Mouse (Mus musculus): ENCODE data around the gene Fbxo10. TPM values are rescaled to one million over a fixed set of nuclear protein-coding genes. Genes with fewer than 3 reads are reported as not detected.
A peak's percentile ranks its signal among the peaks of the same experiment; 100 is the strongest.

Gene Fbxo10
- total RNA-seq, 1 experiment = 3.3 TPM

- H3K9me3 ChIP-seq (ENCODE audit: control insufficient read depth, insufficient read depth, low read depth, low read length) = no peaks in the 10 kb centered on the region
- in situ Hi-C loops (cut with MboI; ENCODE audit: low sequenced_read_pairs in 2 of 2, unreplicated experiment in 2 of 2) = loop anchor here in 1 of 2 experiments (10.0 kb wide), 1 partner anchor 266 kb away; no protein-coding TSS in a partner anchor
These were observed 65.4 kb downstream of the Fbxo10 start for GRCm38 (mm10) chr4:45019009-45019408.

GRCm38 (mm10) chr4:45018452-45018980 is 65.9 kb downstream of the Fbxo10 start, which contains the start of gene Polr1e:
Gene Polr1e (plus strand): TSS chr4:45018583.
- Histone ChIP-seq H3K9ac (ENCODE audit: insufficient read depth, low read depth, low read length, poor library complexity, severe bottlenecking) (peak within 1 kb of the TSS; percentile 78), H3K27ac (ENCODE audit: insufficient read depth, low read depth, low read length, poor library complexity, severe bottlenecking) (no peak within 1 kb of the TSS), H3K9me3 (ENCODE audit: control insufficient read depth, insufficient read depth, low read depth, low read length) (no peaks in the 10 kb centered on the region), H3K4me3 (ENCODE audit: insufficient read depth in 1 of 2, low read depth in 1 of 2, low read length in 2 of 2, poor library complexity in 1 of 2, severe bottlenecking in 1 of 2) (peak within 1 kb of the TSS; percentile 83 to 98), H3K4me1 (ENCODE audit: control insufficient read depth in 2 of 2, insufficient read depth in 2 of 2, low read length in 2 of 2, poor library complexity in 1 of 2) (peaks cover 2 to 4% of the 10 kb centered on the region in 2 experiments; a peak in 1 of 4 replicates), H3K36me3 (ENCODE audit: control insufficient read depth, insufficient read depth, low read length, poor library complexity, severe bottlenecking) (peaks cover 5% of the 10 kb centered on the region; the same call in 1 of the 2 replicates)
- in situ Hi-C loops (cut with MboI; ENCODE audit: low sequenced_read_pairs in 2 of 2, unreplicated experiment in 2 of 2) = loop anchor here in 1 of 2 experiments (10.0 kb wide), 1 partner anchor 266 kb away; no protein-coding TSS in a partner anchor
- DNase-seq (ENCODE audit: low read depth, low spot score) = peak; percentile 99
- TF ChIP-seq MAFK (IDR thresholded peaks at IDR 0.05; ENCODE audit: insufficient read depth, low read depth, low read length) = no peak
- no peak for TF ChIP-seq HCFC1 (IDR thresholded peaks at IDR 0.05; ENCODE audit: borderline replicate concordance, insufficient read depth, low read length)
- no peak for TF ChIP-seq ZNF384 (IDR thresholded peaks at IDR 0.05; ENCODE audit: low read depth, low read length)
- no peak for TF ChIP-seq CHD2 (IDR thresholded peaks at IDR 0.05; ENCODE audit: low read depth, low read length)
- TF ChIP-seq ZC3H11A (IDR thresholded peaks at IDR 0.05; ENCODE audit: borderline replicate concordance, low read depth, low read length) = no peak

More at GRCm38 (mm10) chr4:45019009-45019408, 65.4 kb downstream of the Fbxo10 start:
- TF ChIP-seq ZC3H11A (IDR thresholded peaks at IDR 0.05; ENCODE audit: borderline replicate concordance, low read depth, low read length) = no peak
- no peak for TF ChIP-seq HCFC1 (IDR thresholded peaks at IDR 0.05; ENCODE audit: borderline replicate concordance, insufficient read depth, low read length)
- TF ChIP-seq ZNF384 (IDR thresholded peaks at IDR 0.05; ENCODE audit: low read depth, low read length) = no peak
- no peak for TF ChIP-seq CHD2 (IDR thresholded peaks at IDR 0.05; ENCODE audit: low read depth, low read length)
- TF ChIP-seq MAFK (IDR thresholded peaks at IDR 0.05; ENCODE audit: insufficient read depth, low read depth, low read length) = no peak
- Histone ChIP-seq H3K27ac (ENCODE audit: insufficient read depth, low read depth, low read length, poor library complexity, severe bottlenecking) (no peak overlapping the region), H3K36me3 (ENCODE audit: control insufficient read depth, insufficient read depth, low read length, poor library complexity, severe bottlenecking) (peaks cover 5% of the 10 kb centered on the region; the same call in 1 of the 2 replicates), H3K9ac (ENCODE audit: insufficient read depth, low read depth, low read length, poor library complexity, severe bottlenecking) (peak overlapping the region; percentile 78), H3K4me3 (ENCODE audit: insufficient read depth in 1 of 2, low read depth in 1 of 2, low read length in 2 of 2, poor library complexity in 1 of 2, severe bottlenecking in 1 of 2) (peak overlapping the region; percentile 83 to 98), H3K4me1 (ENCODE audit: control insufficient read depth in 2 of 2, insufficient read depth in 2 of 2, low read length in 2 of 2, poor library complexity in 1 of 2) (peaks cover 2 to 4% of the 10 kb centered on the region in 2 experiments; a peak in 1 of 4 replicates)
- DNase-seq (ENCODE audit: low read depth, low spot score) = no peak

GRCm38 (mm10) chr4:45015615-45016014 is 68.8 kb downstream of the Fbxo10 start:
- in situ Hi-C loops (cut with MboI; ENCODE audit: low sequenced_read_pairs in 2 of 2, unreplicated experiment in 2 of 2) = loop anchor here in 1 of 2 experiments (10.0 kb wide), 1 partner anchor 269 kb away; no protein-coding TSS in a partner anchor
- H3K9ac ChIP-seq (ENCODE audit: insufficient read depth, low read depth, low read length, poor library complexity, severe bottlenecking) = no peak overlapping the region
- H3K27ac ChIP-seq (ENCODE audit: insufficient read depth, low read depth, low read length, poor library complexity, severe bottlenecking) = no peak overlapping the region
- H3K4me3 ChIP-seq (ENCODE audit: insufficient read depth in 1 of 2, low read depth in 1 of 2, low read length in 2 of 2, poor library complexity in 1 of 2, severe bottlenecking in 1 of 2) = no peak overlapping the region
- no peak for DNase-seq (ENCODE audit: low read depth, low spot score)
- H3K9me3 ChIP-seq (ENCODE audit: control insufficient read depth, insufficient read depth, low read depth, low read length) = no peaks in the 10 kb centered on the region
- no peak for TF ChIP-seq HCFC1 (IDR thresholded peaks at IDR 0.05; ENCODE audit: borderline replicate concordance, insufficient read depth, low read length)
- TF ChIP-seq MAFK (IDR thresholded peaks at IDR 0.05; ENCODE audit: insufficient read depth, low read depth, low read length) = no peak
- TF ChIP-seq ZC3H11A (IDR thresholded peaks at IDR 0.05; ENCODE audit: borderline replicate concordance, low read depth, low read length) = peak; percentile 76
- H3K4me1 ChIP-seq (ENCODE audit: control insufficient read depth in 2 of 2, insufficient read depth in 2 of 2, low read length in 2 of 2, poor library complexity in 1 of 2) = peaks cover 2 to 4% of the 10 kb centered on the region in 2 experiments; a peak in 2 of 4 replicates
- H3K36me3 ChIP-seq (ENCODE audit: control insufficient read depth, insufficient read depth, low read length, poor library complexity, severe bottlenecking) = no peaks in the 10 kb centered on the region

GRCm38 (mm10) chr4:45013537-45013936 is 70.9 kb downstream of the Fbxo10 start:
- Histone ChIP-seq H3K27ac (ENCODE audit: insufficient read depth, low read depth, low read length, poor library complexity, severe bottlenecking) (no peak overlapping the region), H3K9me3 (ENCODE audit: control insufficient read depth, insufficient read depth, low read depth, low read length) (no peaks in the 10 kb centered on the region), H3K9ac (ENCODE audit: insufficient read depth, low read depth, low read length, poor library complexity, severe bottlenecking) (no peak overlapping the region; the same call in 1 of the 2 replicates), H3K36me3 (ENCODE audit: control insufficient read depth, insufficient read depth, low read length, poor library complexity, severe bottlenecking) (no peaks in the 10 kb centered on the region), H3K4me3 (ENCODE audit: insufficient read depth in 1 of 2, low read depth in 1 of 2, low read length in 2 of 2, poor library complexity in 1 of 2, severe bottlenecking in 1 of 2) (peak overlapping the region; percentile 84 to 100), H3K4me1 (ENCODE audit: control insufficient read depth in 2 of 2, insufficient read depth in 2 of 2, low read length in 2 of 2, poor library complexity in 1 of 2) (peaks cover 2 to 3% of the 10 kb centered on the region in 2 experiments; a peak in 2 of 4 replicates)
- in situ Hi-C loops (cut with MboI; ENCODE audit: low sequenced_read_pairs in 2 of 2, unreplicated experiment in 2 of 2) = loop anchor here in 1 of 2 experiments (10.0 kb wide), 1 partner anchor 271 kb away; no protein-coding TSS in a partner anchor
- no peak for DNase-seq (ENCODE audit: low read depth, low spot score)
- TF ChIP-seq CHD2 (IDR thresholded peaks at IDR 0.05; ENCODE audit: low read depth, low read length) (no peak), ZNF384 (IDR thresholded peaks at IDR 0.05; ENCODE audit: low read depth, low read length) (no peak), MAFK (IDR thresholded peaks at IDR 0.05; ENCODE audit: insufficient read depth, low read depth, low read length) (no peak), HCFC1 (IDR thresholded peaks at IDR 0.05; ENCODE audit: borderline replicate concordance, insufficient read depth, low read length) (no peak), ZC3H11A (IDR thresholded peaks at IDR 0.05; ENCODE audit: borderline replicate concordance, low read depth, low read length) (no peak)

Measured in ES-E14 (cell line).